Mouse (Mus musculus): ENCODE measurements at regions not wholly inside any gene's neighbourhood (a gene's known extent, or its start where the extent isn't known, plus 50 kb on each side); places are given as distances from the start of the nearest gene placed in this dataset.

GRCm38 (mm10) chrX:21424797-21425196 is 59.5 kb upstream of the Agtr2 start:
- TF ChIP-seq CTCF (IDR thresholded peaks at IDR 0.05; ENCODE audit: low read depth, low read length) (no peak), TAL1 (conservative IDR thresholded peaks at IDR 0.05; ENCODE audit: low read depth, low read length) (no peak)

All from G1E (cell line).